Mouse (Mus musculus) stomach, postnatal 0 days (tissue): Measurements from ENCODE around the gene Mpig6b. TPM values are rescaled to one million over a fixed set of nuclear protein-coding genes. Genes with fewer than 3 reads are reported as not detected.
A peak's percentile ranks its signal among the peaks of the same experiment; 100 is the strongest.

ENCODE experiments used
- ATAC-seq: fragments of 200-750 bp; cut with Nextera tagmentation; 2 replicates; pipeline ENCODE4 v1.8.0; 2017; ENCODE audit not compliant: low FRiP score, low TSS enrichment
- DNase-seq: peaks from one replicate; pipeline ENCODE4 v3.0.0-alpha.2; 2016; ENCODE audit warnings: low spot score
- H3K27ac ChIP-seq: fragments of 300-500 bp; sonication (generic); replicated peaks from 2 replicates; pipeline ENCODE4 v1.5.1; 2014; ENCODE audit warnings: mild to moderate bottlenecking, control low read depth
- H3K27me3 ChIP-seq: fragments of 300-500 bp; sonication (generic); 2 replicates; pipeline ENCODE4 v1.6.1; 2014; ENCODE audit warnings: low read length; ENCODE audit not compliant: control insufficient read depth, insufficient read depth
- H3K36me3 ChIP-seq: fragments of 300-500 bp; sonication (generic); 2 replicates; pipeline ENCODE4 v1.6.1; 2014; ENCODE audit warnings: low read length, mixed read lengths; ENCODE audit not compliant: control insufficient read depth, insufficient read depth
- H3K4me1 ChIP-seq: fragments of 300-500 bp; sonication (generic); replicated peaks from 2 replicates; pipeline ENCODE4 v1.6.1; 2014; ENCODE audit warnings: antibody characterized with exemption; ENCODE audit not compliant: control insufficient read depth, insufficient read depth
- H3K4me2 ChIP-seq: fragments of 300-500 bp; sonication (generic); replicated peaks from 2 replicates; pipeline ENCODE4 v1.6.1; 2014; ENCODE audit warnings: low read depth, mild to moderate bottlenecking, control low read depth, moderate library complexity
- H3K4me3 ChIP-seq: fragments of 300-500 bp; sonication (generic); 2 replicates; pipeline ENCODE4 v1.5.1; 2014; ENCODE audit warnings: low read depth, low read length, control low read depth
- H3K9ac ChIP-seq: fragments of 300-500 bp; sonication (generic); 2 replicates; pipeline ENCODE4 v1.6.1; 2014; ENCODE audit warnings: mild to moderate bottlenecking, low read length, control low read depth, mixed read lengths
- H3K9me3 ChIP-seq: fragments of 300-500 bp; sonication (generic); 2 replicates; pipeline ENCODE4 v1.6.1; 2016; ENCODE audit warnings: low read length; ENCODE audit not compliant: control insufficient read depth
- CTCF ChIP-seq: IDR thresholded peaks from 2 replicates; pipeline ENCODE4 v1.5.1; 2016; ENCODE audit warnings: antibody characterized with exemption, low read depth, mild to moderate bottlenecking, moderate library complexity
- EP300 ChIP-seq: optimal IDR thresholded peaks from 2 replicates; pipeline ENCODE3; 2016; ENCODE audit warnings: antibody characterized with exemption
- WGBS: fragments of 180-500 bp; shearing (Covaris S2); extraction: QIAGEN DNeasy Blood & Tissue Kit; methylation state at CpG from one replicate; pipeline ENCODE4 v1.1.7; 2014; 5-methylcytosine and 5-hydroxymethylcytosine counted together
- polyA plus RNA-seq: library from polyadenylated mRNA; unstranded; fragments of >200 nt; fragmentation: Nextera tagmentation; extraction: Ambion mirVana; gene quantifications from 2 replicates; pipeline ENCODE4 v1.2.1, GENCODE M21; 2015

Mpig6b gene
- polyA plus RNA-seq, 1 experiment from 2014 or later = 0.49 TPM

DNA sequence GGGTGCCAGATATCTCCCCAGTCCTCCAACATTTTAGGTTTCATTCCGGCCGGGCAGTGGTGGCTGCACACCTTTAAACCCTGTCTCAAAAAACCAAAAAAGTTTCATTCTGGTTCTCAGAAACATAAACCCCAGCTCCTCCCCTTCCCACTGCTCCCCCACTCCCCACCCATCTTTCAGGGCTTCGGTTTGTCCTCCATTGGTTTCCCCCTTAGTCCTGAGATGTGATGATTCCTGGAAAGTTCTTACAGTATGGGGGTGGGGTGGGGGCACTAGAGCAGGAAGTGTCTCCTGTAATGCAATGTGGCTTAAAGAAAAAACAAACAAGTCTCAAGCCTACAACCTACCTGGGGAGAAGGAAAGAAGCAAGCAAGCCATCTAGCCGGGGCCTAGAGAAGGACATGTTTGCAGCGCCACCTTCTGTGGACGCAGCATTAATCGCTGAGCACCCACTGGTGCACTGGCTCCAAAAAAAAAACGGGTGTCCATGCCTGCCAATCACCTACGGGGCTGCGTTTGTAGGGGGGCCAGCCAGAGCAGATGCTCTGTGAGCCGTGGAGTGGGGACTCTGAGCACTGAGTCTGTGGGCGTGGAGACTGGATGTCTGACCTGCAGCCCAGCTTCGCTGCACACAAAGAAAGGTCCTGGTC lies 39.9 kb upstream of the Mpig6b start:
- H3K27ac ChIP-seq = no peak overlapping the region
- no peak overlapping the region for H3K4me3 ChIP-seq
- peak; percentile 66 for DNase-seq
- H3K36me3 ChIP-seq = peaks cover 16% of the 10 kb centered on the region
- no peaks in the 10 kb centered on the region for H3K9me3 ChIP-seq
- H3K27me3 ChIP-seq = no peaks in the 10 kb centered on the region
- H3K4me1 ChIP-seq = no peaks in the 10 kb centered on the region
- 0 out of 2 replicates have a peak, but pooled peaks have one; percentile 36 for ATAC-seq
- peak overlapping the region; percentile 31; the same call in 1 of the 2 replicates for H3K9ac ChIP-seq
- H3K4me2 ChIP-seq = no peak overlapping the region
- TF ChIP-seq CTCF (peak; percentile 80), EP300 (no peak)
- WGBS = 26% methylated on average over 13 of the region's 13 CpGs

DNA sequence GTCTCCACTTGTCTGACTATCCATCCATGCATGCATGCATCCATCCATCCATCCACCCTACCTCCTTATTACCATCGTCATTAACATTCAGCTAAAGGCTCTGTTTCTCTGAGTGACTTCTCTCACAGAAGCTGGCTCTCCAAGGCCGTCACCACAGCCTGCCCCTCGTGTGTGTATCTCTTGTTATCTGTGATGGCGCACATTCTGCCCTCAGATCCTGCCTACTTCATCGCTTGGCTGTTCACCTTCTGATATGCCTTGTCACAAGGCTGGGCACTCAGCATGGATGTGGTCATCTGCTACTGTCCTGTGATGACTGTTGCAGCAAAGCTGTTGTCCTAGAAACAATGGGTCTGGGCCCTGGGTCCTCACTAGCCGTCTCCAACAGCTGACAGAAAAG lies 38.8 kb upstream of the Mpig6b start:
- Histone ChIP-seq H3K36me3 (peaks cover 20% of the 10 kb centered on the region), H3K9me3 (no peaks in the 10 kb centered on the region), H3K27me3 (no peaks in the 10 kb centered on the region), H3K27ac (no peak overlapping the region), H3K4me1 (no peaks in the 10 kb centered on the region), H3K4me3 (no peak overlapping the region), H3K4me2 (no peak overlapping the region), H3K9ac (no peak overlapping the region)
- ATAC-seq (no peak), DNase-seq (no peak)
- 73% methylated on average over 6 of the region's 6 CpGs for WGBS
- no peak for TF ChIP-seq EP300
- no peak for TF ChIP-seq CTCF

DNA sequence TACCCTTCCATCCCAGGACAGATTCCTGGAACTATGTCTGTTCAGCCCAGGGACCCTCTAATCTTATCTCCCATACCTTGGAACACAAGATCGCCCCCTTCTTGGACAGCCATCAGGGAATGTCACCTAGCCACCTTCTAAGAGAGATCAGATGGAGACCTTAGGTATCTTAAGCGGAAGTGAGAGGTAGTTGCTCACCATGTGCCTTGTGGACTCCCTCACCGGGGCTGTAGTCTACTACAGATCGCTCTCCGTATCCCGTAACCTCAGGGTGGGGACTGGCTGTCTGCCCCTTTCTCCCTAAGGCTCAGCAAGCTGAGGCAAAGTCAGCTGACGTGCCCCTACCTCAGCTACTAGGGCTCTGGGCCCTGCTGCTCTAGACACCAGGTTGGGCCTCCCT lies 38.1 kb upstream of the Mpig6b start:
- Histone ChIP-seq H3K27ac (no peak overlapping the region), H3K4me3 (no peak overlapping the region), H3K4me1 (no peaks in the 10 kb centered on the region), H3K9me3 (no peaks in the 10 kb centered on the region), H3K9ac (no peak overlapping the region), H3K36me3 (peaks cover 20% of the 10 kb centered on the region), H3K27me3 (no peaks in the 10 kb centered on the region), H3K4me2 (no peak overlapping the region)
- no peak for DNase-seq
- WGBS = 92% methylated on average over 7 of the region's 7 CpGs
- TF ChIP-seq EP300 = no peak
- no peak for ATAC-seq

DNA sequence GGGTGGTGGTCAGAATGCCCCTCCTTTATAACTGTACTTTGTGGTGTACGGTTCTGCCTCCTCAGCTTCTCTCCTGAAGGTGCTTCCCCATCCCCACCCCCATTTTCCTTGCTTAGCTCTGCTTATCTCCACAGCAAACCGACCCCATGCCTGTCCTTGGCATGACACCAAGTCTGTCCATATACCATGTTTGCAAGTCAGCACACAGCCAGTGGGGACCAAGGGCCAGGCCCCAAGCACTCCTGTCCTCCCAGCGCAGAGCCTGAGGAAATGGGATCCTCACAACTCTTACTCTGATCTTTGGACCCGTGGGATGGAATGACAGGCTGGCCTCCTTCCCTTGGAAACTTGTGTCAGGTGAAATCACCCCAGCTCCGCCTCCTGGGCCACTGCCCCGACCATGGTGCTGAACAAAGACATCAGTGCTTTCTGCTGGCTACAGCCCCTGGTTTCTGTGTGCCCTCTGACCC lies 37.3 kb upstream of the Mpig6b start:
- H3K27ac ChIP-seq = no peak overlapping the region

DNA sequence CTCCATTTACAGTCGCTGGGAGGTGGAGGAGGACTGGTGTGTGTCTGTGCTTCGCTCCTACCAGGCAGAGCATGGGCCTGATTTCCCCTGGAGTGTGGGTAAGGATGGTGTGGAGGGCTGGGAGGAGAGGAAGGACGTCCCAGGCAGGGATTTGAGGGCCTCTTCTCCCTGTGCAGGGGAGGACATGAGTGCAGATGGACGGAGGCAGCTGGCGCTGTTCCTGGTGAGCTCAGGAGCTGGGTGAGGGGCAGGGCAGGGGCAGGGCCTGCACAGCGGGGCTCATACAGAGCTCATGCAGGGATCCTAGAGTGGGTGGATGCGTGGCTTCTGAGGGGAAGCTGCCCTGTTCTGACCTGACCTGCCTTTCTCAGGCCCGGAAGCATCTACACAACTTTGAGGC lies 36.3 kb upstream of the Mpig6b start:
- no peaks in the 10 kb centered on the region for H3K27me3 ChIP-seq
- TF ChIP-seq CTCF (no peak), EP300 (no peak)
- no peak overlapping the region for H3K4me3 ChIP-seq
- H3K4me1 ChIP-seq = no peaks in the 10 kb centered on the region
- no peak overlapping the region for H3K27ac ChIP-seq
- no peaks in the 10 kb centered on the region for H3K9me3 ChIP-seq
- H3K36me3 ChIP-seq = peaks cover 24% of the 10 kb centered on the region
- ATAC-seq (no peak), DNase-seq (no peak)
- no peak overlapping the region for H3K4me2 ChIP-seq
- WGBS = 76% methylated on average over 8 of the region's 8 CpGs
- H3K9ac ChIP-seq = no peak overlapping the region

More for the DNA sequence above, 37.3 kb upstream of the Mpig6b start:
- DNase-seq (no peak), ATAC-seq (no peak)
- H3K4me3 ChIP-seq = no peak overlapping the region
- no peaks in the 10 kb centered on the region for H3K4me1 ChIP-seq
- H3K27me3 ChIP-seq = no peaks in the 10 kb centered on the region
- 54% methylated on average over 6 of the region's 6 CpGs for WGBS
- H3K9ac ChIP-seq = no peak overlapping the region
- H3K9me3 ChIP-seq = no peaks in the 10 kb centered on the region
- TF ChIP-seq CTCF = no peak
- no peak for TF ChIP-seq EP300
- H3K4me2 ChIP-seq = no peak overlapping the region
- H3K36me3 ChIP-seq = peaks cover 21% of the 10 kb centered on the region

DNA sequence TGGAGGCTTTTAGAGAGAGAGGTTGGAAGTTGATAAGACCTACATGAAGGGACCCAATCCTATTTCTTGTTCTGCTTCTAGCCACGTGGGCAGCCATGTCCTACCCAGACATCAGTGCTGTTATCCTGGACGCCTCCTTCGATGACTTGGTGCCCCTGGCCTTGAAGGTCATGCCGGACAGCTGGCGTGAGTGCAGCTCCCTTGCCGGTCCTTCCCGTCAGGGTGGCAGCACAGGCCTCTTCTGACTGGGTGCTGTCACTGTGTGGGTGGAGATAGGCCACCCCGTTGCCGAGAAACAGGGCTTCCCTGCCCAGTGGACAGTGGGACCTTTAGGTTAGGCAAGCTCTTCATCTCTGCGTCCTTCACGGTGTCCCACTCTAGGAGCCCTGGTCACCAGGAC lies 35.2 kb upstream of the Mpig6b start:
- peaks cover 28% of the 10 kb centered on the region for H3K36me3 ChIP-seq
- no peaks in the 10 kb centered on the region for H3K9me3 ChIP-seq
- H3K4me3 ChIP-seq = no peak overlapping the region
- no peak overlapping the region for H3K9ac ChIP-seq
- H3K27me3 ChIP-seq = no peaks in the 10 kb centered on the region
- WGBS = 89% methylated on average over 11 of the region's 11 CpGs
- H3K4me2 ChIP-seq = no peak overlapping the region
- DNase-seq = no peak
- TF ChIP-seq EP300 (no peak), CTCF (no peak)
- H3K4me1 ChIP-seq = no peaks in the 10 kb centered on the region
- no peak overlapping the region for H3K27ac ChIP-seq
- ATAC-seq = no peak
